Mouse (Mus musculus): ENCODE data around the gene Socs2.

GRCm38 (mm10) chr10:95385081-95385480 is 31.9 kb downstream of the Socs2 start:
- TF ChIP-seq CTCF (conservative IDR thresholded peaks at IDR 0.05; ENCODE audit: low read length) = no peak
- no peak for TF ChIP-seq POU5F1 (IDR thresholded peaks at IDR 0.05; ENCODE audit: borderline replicate concordance, low read length)
